Mouse (Mus musculus) limb, embryonic 13.5 days (tissue): Measurements from ENCODE around the gene Creb5. TPM values are rescaled to one million over a fixed set of nuclear protein-coding genes. Genes with fewer than 3 reads are reported as not detected.
A peak's percentile ranks its signal among the peaks of the same experiment; 100 is the strongest.
"Not testable (repeated sequence)": the region's sequence is repeated elsewhere in the genome, so short reads cannot be mapped to it uniquely, and the experiment has no call there.

Experiments used
- ATAC-seq: fragments of 200-750 bp; cut with Nextera tagmentation; 2 replicates; pipeline ENCODE4 v1.8.0; 2017; ENCODE audit warnings: low read depth, moderate number of reproducible peaks, moderate TSS enrichment; ENCODE audit not compliant: low FRiP score
- H3K27ac ChIP-seq: fragments of 300-500 bp; sonication (generic); 2 replicates; pipeline ENCODE4 v1.5.1; 2015; ENCODE audit warnings: inconsistent platforms, mild to moderate bottlenecking, moderate library complexity
- H3K27me3 ChIP-seq: fragments of 300-500 bp; sonication (generic); 2 replicates; pipeline ENCODE4 v1.6.1; 2015; ENCODE audit warnings: mild to moderate bottlenecking, inconsistent platforms
- H3K36me3 ChIP-seq: fragments of 300-500 bp; sonication (generic); 2 replicates; pipeline ENCODE4 v1.6.1; 2015; ENCODE audit warnings: inconsistent platforms, mild to moderate bottlenecking, moderate library complexity
- H3K4me1 ChIP-seq: fragments of 300-500 bp; sonication (generic); 2 replicates; pipeline ENCODE4 v1.6.1; 2015; ENCODE audit warnings: inconsistent platforms
- H3K4me2 ChIP-seq: fragments of 300-500 bp; sonication (generic); replicated peaks from 2 replicates; pipeline ENCODE4 v1.6.1; 2015; ENCODE audit warnings: inconsistent platforms, mild to moderate bottlenecking, moderate library complexity
- H3K4me3 ChIP-seq: fragments of 300-500 bp; sonication (generic); 2 replicates; pipeline ENCODE4 v1.5.1; 2015; ENCODE audit warnings: moderate library complexity, mild to moderate bottlenecking, inconsistent platforms
- H3K9ac ChIP-seq: fragments of 300-500 bp; sonication (generic); 2 replicates; pipeline ENCODE4 v1.6.1; 2015; ENCODE audit warnings: mild to moderate bottlenecking, inconsistent platforms
- H3K9me3 ChIP-seq: fragments of 300-500 bp; sonication (generic); 2 replicates; pipeline ENCODE4 v1.6.1; 2016; ENCODE audit warnings: inconsistent platforms
- WGBS: fragments of 180-500 bp; shearing (Covaris S2); methylation state at CpG from one replicate; pipeline ENCODE4 v1.1.7; 2015; 5-methylcytosine and 5-hydroxymethylcytosine counted together
- polyA plus RNA-seq: library from polyadenylated mRNA; unstranded; fragments of >200 nt; fragmentation: Nextera tagmentation; extraction: Ambion mirVana; gene quantifications from 2 replicates; pipeline ENCODE4 v1.2.1, GENCODE M21; 2015

The Creb5 gene
- polyA plus RNA-seq, 1 experiment from 2014 or later: 75.4 TPM

GRCm38 (mm10) chr6:53396421-53396820 is 109.4 kb downstream of the Creb5 start:
- 91% methylated on average over 3 of the region's 3 CpGs for WGBS

GRCm38 (mm10) chr6:53397797-53398196 is 110.7 kb downstream of the Creb5 start:
- H3K4me3 ChIP-seq: no peak overlapping the region
- 30% methylated on average over 4 of the region's 4 CpGs for WGBS
- peaks cover 74% of the 10 kb centered on the region for H3K4me1 ChIP-seq
- no peak overlapping the region for H3K9ac ChIP-seq
- H3K27ac ChIP-seq: no peak overlapping the region
- no peaks in the 10 kb centered on the region for H3K9me3 ChIP-seq
- no peak overlapping the region for H3K4me2 ChIP-seq
- H3K36me3 ChIP-seq: 0 out of 2 replicates have a peak, but pooled peaks cover 14% of the 10 kb centered on the region
- no peak for ATAC-seq
- no peaks in the 10 kb centered on the region for H3K27me3 ChIP-seq

More at GRCm38 (mm10) chr6:53396421-53396820, 109.4 kb downstream of the Creb5 start:
- H3K27me3 ChIP-seq: no peaks in the 10 kb centered on the region
- 0 out of 2 replicates have a peak, but pooled peaks cover 14% of the 10 kb centered on the region for H3K36me3 ChIP-seq
- H3K9me3 ChIP-seq: no peaks in the 10 kb centered on the region
- H3K27ac ChIP-seq: no peak overlapping the region
- no peak overlapping the region for H3K4me3 ChIP-seq
- no peak overlapping the region for H3K9ac ChIP-seq
- no peak for ATAC-seq
- H3K4me2 ChIP-seq: no peak overlapping the region
- peaks cover 68% of the 10 kb centered on the region for H3K4me1 ChIP-seq

- Histone ChIP-seq H3K4me2 (peak overlapping the region; percentile 34), H3K4me1 (peaks cover 72% of the 10 kb centered on the region), H3K27ac (peak overlapping the region; percentile 6; the same call in 1 of the 2 replicates), H3K4me3 (no peak overlapping the region), H3K9ac (no peak overlapping the region), H3K36me3 (0 out of 2 replicates have a peak, but pooled peaks cover 14% of the 10 kb centered on the region), H3K27me3 (no peaks in the 10 kb centered on the region), H3K9me3 (no peaks in the 10 kb centered on the region)
- 19% methylated on average over 18 of the region's 18 CpGs for WGBS
- ATAC-seq: no peak
Observed at GRCm38 (mm10) chr6:53398297-53399140, 111.4 kb downstream of the Creb5 start.

GRCm38 (mm10) chr6:53401364-53401763 is 114.3 kb downstream of the Creb5 start:
- peak; percentile 84; the same call in 1 of the 2 replicates for ATAC-seq
- H3K4me3 ChIP-seq: no peak overlapping the region
- 46% methylated on average over 6 of the region's 6 CpGs for WGBS
- peak overlapping the region; percentile 73 for H3K27ac ChIP-seq
- H3K9ac ChIP-seq: no peak overlapping the region
- peaks cover 48% of the 10 kb centered on the region for H3K4me1 ChIP-seq
- no peaks in the 10 kb centered on the region for H3K27me3 ChIP-seq
- H3K9me3 ChIP-seq: no peaks in the 10 kb centered on the region
- no peak overlapping the region for H3K4me2 ChIP-seq
- 0 out of 2 replicates have a peak, but pooled peaks cover 6% of the 10 kb centered on the region for H3K36me3 ChIP-seq

GRCm38 (mm10) chr6:53402551-53402950 is 115.5 kb downstream of the Creb5 start:
- not testable (repeated sequence) for H3K4me3 ChIP-seq, H3K27me3 ChIP-seq, H3K9ac ChIP-seq, ATAC-seq, H3K4me2 ChIP-seq, H3K36me3 ChIP-seq, H3K9me3 ChIP-seq, H3K27ac ChIP-seq
- 98% methylated on average over 7 of the region's 7 CpGs for WGBS
- peaks cover 44% of the 10 kb centered on the region for H3K4me1 ChIP-seq

- no peak overlapping the region for H3K4me2 ChIP-seq
- no peaks in the 10 kb centered on the region for H3K27me3 ChIP-seq
- no peak overlapping the region for H3K4me3 ChIP-seq
- no peaks in the 10 kb centered on the region for H3K4me1 ChIP-seq
- no peak for ATAC-seq
- no peaks in the 10 kb centered on the region for H3K9me3 ChIP-seq
- no peak overlapping the region for H3K9ac ChIP-seq
- 76% methylated on average over 6 of the region's 6 CpGs for WGBS
- peaks cover 20% of the 10 kb centered on the region for H3K36me3 ChIP-seq
- H3K27ac ChIP-seq: no peak overlapping the region
Observed at GRCm38 (mm10) chr6:53409183-53409582, 122.1 kb downstream of the Creb5 start.

GRCm38 (mm10) chr6:53421345-53421744 is 134.3 kb downstream of the Creb5 start:
- H3K9me3 ChIP-seq: no peaks in the 10 kb centered on the region
- H3K4me2 ChIP-seq: no peak overlapping the region
- H3K4me3 ChIP-seq: no peak overlapping the region
- no peaks in the 10 kb centered on the region for H3K27me3 ChIP-seq
- H3K9ac ChIP-seq: no peak overlapping the region
- H3K4me1 ChIP-seq: peaks cover 4% of the 10 kb centered on the region; the same call in 1 of the 2 replicates
- peaks cover 5% of the 10 kb centered on the region; the same call in 1 of the 2 replicates for H3K36me3 ChIP-seq
- no peak for ATAC-seq
- no peak overlapping the region for H3K27ac ChIP-seq
- 22% methylated on average over 3 of the region's 3 CpGs for WGBS

- Histone ChIP-seq H3K4me3 (no peak overlapping the region), H3K4me2 (peak overlapping the region; percentile 31), H3K9me3 (no peaks in the 10 kb centered on the region), H3K4me1 (peaks cover 60% of the 10 kb centered on the region), H3K27me3 (no peaks in the 10 kb centered on the region), H3K27ac (peak overlapping the region; percentile 67; the same call in 1 of the 2 replicates), H3K36me3 (no peaks in the 10 kb centered on the region), H3K9ac (no peak overlapping the region)
- peak; percentile 52; the same call in 1 of the 2 replicates for ATAC-seq
- WGBS: 18% methylated on average over 7 of the region's 7 CpGs
Observed at GRCm38 (mm10) chr6:53429368-53429767, 142.3 kb downstream of the Creb5 start.

- peak overlapping the region; percentile 69; the same call in 1 of the 2 replicates for H3K27ac ChIP-seq
- no peak for ATAC-seq
Observed at GRCm38 (mm10) chr6:53429891-53430290, 142.8 kb downstream of the Creb5 start.

GRCm38 (mm10) chr6:53445862-53446460 is 158.9 kb downstream of the Creb5 start:
- H3K27ac ChIP-seq: no peak overlapping the region
- ATAC-seq: no peak
- 83% methylated on average over 11 of the region's 11 CpGs for WGBS
- no peak overlapping the region for H3K9ac ChIP-seq
- H3K4me3 ChIP-seq: no peak overlapping the region
- no peak overlapping the region for H3K4me2 ChIP-seq
- no peaks in the 10 kb centered on the region for H3K9me3 ChIP-seq
- no peaks in the 10 kb centered on the region for H3K27me3 ChIP-seq
- H3K4me1 ChIP-seq: peaks cover 28% of the 10 kb centered on the region
- peaks cover 7% of the 10 kb centered on the region; the same call in 1 of the 2 replicates for H3K36me3 ChIP-seq

More at GRCm38 (mm10) chr6:53429891-53430290, 142.8 kb downstream of the Creb5 start:
- H3K4me1 ChIP-seq: peaks cover 64% of the 10 kb centered on the region
- no peak overlapping the region for H3K4me3 ChIP-seq
- no peaks in the 10 kb centered on the region for H3K9me3 ChIP-seq
- no peak overlapping the region for H3K9ac ChIP-seq
- H3K36me3 ChIP-seq: no peaks in the 10 kb centered on the region
- no peaks in the 10 kb centered on the region for H3K27me3 ChIP-seq
- peak overlapping the region; percentile 31 for H3K4me2 ChIP-seq
- 19% methylated on average over 4 of the region's 4 CpGs for WGBS

GRCm38 (mm10) chr6:53447479-53447878 is 160.4 kb downstream of the Creb5 start:
- H3K27ac ChIP-seq: peak overlapping the region; percentile 85; the same call in 1 of the 2 replicates
- ATAC-seq: no peak
- H3K4me3 ChIP-seq: no peak overlapping the region
- H3K4me2 ChIP-seq: no peak overlapping the region
- H3K27me3 ChIP-seq: no peaks in the 10 kb centered on the region
- H3K9ac ChIP-seq: no peak overlapping the region
- H3K36me3 ChIP-seq: peaks cover 7% of the 10 kb centered on the region; the same call in 1 of the 2 replicates
- WGBS: 91% methylated on average over 9 of the region's 9 CpGs
- no peaks in the 10 kb centered on the region for H3K9me3 ChIP-seq
- peaks cover 43% of the 10 kb centered on the region for H3K4me1 ChIP-seq

- no peaks in the 10 kb centered on the region for H3K27me3 ChIP-seq
- H3K4me2 ChIP-seq: 0 out of 2 replicates have a peak overlapping the region, but pooled peaks have one; percentile 19
- 71% methylated on average over 9 of the region's 9 CpGs for WGBS
- H3K9me3 ChIP-seq: no peaks in the 10 kb centered on the region
- H3K4me3 ChIP-seq: no peak overlapping the region
- peaks cover 53% of the 10 kb centered on the region for H3K4me1 ChIP-seq
- H3K36me3 ChIP-seq: peaks cover 13% of the 10 kb centered on the region; the same call in 1 of the 2 replicates
- H3K9ac ChIP-seq: no peak overlapping the region
- ATAC-seq: no peak
- H3K27ac ChIP-seq: peak overlapping the region; percentile 85
Observed at GRCm38 (mm10) chr6:53448317-53448870, 161.3 kb downstream of the Creb5 start.
